8 mouse cellular contexts compared by ENCODE assay signal in genomic region chr5:125151872-125152534, GRCm38 (mm10). TPM values are rescaled to one million over a fixed set of nuclear protein-coding genes. Genes with fewer than 3 reads are reported as not detected.
DNase-seq lines count a peak whose midpoint lies in the region; ATAC-seq and TF ChIP-seq lines count a peak whose summit lies in the region.

No protein-coding gene starts in this region.

- peak; percentile 85 for ATAC-seq in lung, embryonic 14.5 days (ENCODE audit: insufficient read depth)
- ATAC-seq in hindbrain, embryonic 11.5 days (ENCODE audit: low FRiP score): peak; percentile 83
- ATAC-seq in liver, embryonic 15.5 days (ENCODE audit: insufficient read depth): peak; percentile 17; the same call in 1 of the 2 replicates
- peak; percentile 66 for ATAC-seq in stomach, embryonic 16.5 days (ENCODE audit: insufficient read depth, low FRiP score)
- ATAC-seq in megakaryocyte, adult 5-6 weeks (ENCODE audit: poor library complexity, severe bottlenecking): no peak

- peak overlapping the region; percentile 64 for H3K27ac ChIP-seq in lung, embryonic 14.5 days (ENCODE audit: low read depth)
- H3K27ac ChIP-seq in hindbrain, embryonic 11.5 days (ENCODE audit: low read depth, low read length): peak overlapping the region; percentile 98
- H3K27ac ChIP-seq in liver, embryonic 15.5 days (replicated peaks): no peak overlapping the region
- peak overlapping the region; percentile 71 for H3K27ac ChIP-seq in stomach, embryonic 16.5 days (ENCODE audit: low read length)

- H3K4me2 ChIP-seq in lung, embryonic 14.5 days: peak overlapping the region; percentile 49
- peak overlapping the region; percentile 24 for H3K4me2 ChIP-seq in hindbrain, embryonic 11.5 days (replicated peaks; ENCODE audit: low read depth, low read length)
- H3K4me2 ChIP-seq in liver, embryonic 15.5 days: no peak overlapping the region
- no peak overlapping the region; the same call in 1 of the 2 replicates for H3K4me2 ChIP-seq in stomach, embryonic 16.5 days (ENCODE audit: low read depth, low read length)

- H3K4me3 ChIP-seq in lung, embryonic 14.5 days (ENCODE audit: low read depth, low read length): peak overlapping the region; percentile 4; the same call in 1 of the 2 replicates
- no peak overlapping the region for H3K4me3 ChIP-seq in lung, adult 2 months (replicated peaks; ENCODE audit: extremely low read depth, low read depth, low read length)
- H3K4me3 ChIP-seq in hindbrain, embryonic 11.5 days (ENCODE audit: low read depth, low read length): no peak overlapping the region
- H3K4me3 ChIP-seq in liver, embryonic 15.5 days (replicated peaks): no peak overlapping the region
- H3K4me3 ChIP-seq in stomach, embryonic 16.5 days (replicated peaks; ENCODE audit: low read length): no peak overlapping the region

- no peaks in the 10 kb centered on the region for H3K36me3 ChIP-seq in lung, embryonic 14.5 days (ENCODE audit: insufficient read depth)
- H3K36me3 ChIP-seq in hindbrain, embryonic 11.5 days (ENCODE audit: control insufficient read depth, insufficient read depth, low read length): no peaks in the 10 kb centered on the region
- no peaks in the 10 kb centered on the region for H3K36me3 ChIP-seq in liver, embryonic 15.5 days (replicated peaks)
- no peaks in the 10 kb centered on the region for H3K36me3 ChIP-seq in stomach, embryonic 16.5 days (ENCODE audit: control insufficient read depth, insufficient read depth, low read length)

- H3K9ac ChIP-seq in lung, embryonic 14.5 days: 0 out of 2 replicates have a peak overlapping the region, but pooled peaks have one; percentile 9
- peak overlapping the region; percentile 52 for H3K9ac ChIP-seq in hindbrain, embryonic 11.5 days (ENCODE audit: low read depth, low read length)
- H3K9ac ChIP-seq in liver, embryonic 15.5 days: no peak overlapping the region
- H3K9ac ChIP-seq in stomach, embryonic 16.5 days (ENCODE audit: low read length): peak overlapping the region; percentile 15; the same call in 1 of the 2 replicates

- H3K27me3 ChIP-seq in lung, embryonic 14.5 days (ENCODE audit: insufficient read depth, low read length): no peaks in the 10 kb centered on the region
- H3K27me3 ChIP-seq in hindbrain, embryonic 11.5 days (ENCODE audit: control insufficient read depth, insufficient read depth, low read length): no peaks in the 10 kb centered on the region
- no peaks in the 10 kb centered on the region for H3K27me3 ChIP-seq in liver, embryonic 15.5 days
- no peaks in the 10 kb centered on the region for H3K27me3 ChIP-seq in stomach, embryonic 16.5 days (ENCODE audit: control insufficient read depth, insufficient read depth, low read length)

- TF ChIP-seq POLR2A in lung, adult 2 months (IDR thresholded peaks at IDR 0.05; ENCODE audit: borderline replicate concordance, extremely low read depth, low read depth, low read length): no peak

- WGBS in lung, embryonic 14.5 days: 7% methylated on average over 17 of the region's 17 CpGs
- 31% methylated on average over 17 of the region's 17 CpGs for WGBS in lung, adult 2 months
- WGBS in hindbrain, embryonic 11.5 days: 13% methylated on average over 17 of the region's 17 CpGs
- WGBS in liver, embryonic 15.5 days (ENCODE audit: insufficient replicate concordance): 34% methylated on average over 17 of the region's 17 CpGs
- 9% methylated on average over 17 of the region's 17 CpGs for WGBS in stomach, embryonic 16.5 days

- H3K9me3 ChIP-seq in lung, embryonic 14.5 days (ENCODE audit: low read depth, low read length): no peaks in the 10 kb centered on the region
- H3K9me3 ChIP-seq in hindbrain, embryonic 11.5 days (ENCODE audit: control insufficient read depth, low read length): no peaks in the 10 kb centered on the region
- H3K9me3 ChIP-seq in liver, embryonic 15.5 days (replicated peaks): no peaks in the 10 kb centered on the region
- H3K9me3 ChIP-seq in stomach, embryonic 16.5 days (replicated peaks; ENCODE audit: control insufficient read depth, low read length): no peaks in the 10 kb centered on the region

- peak; percentile 90 for DNase-seq in lung, embryonic 14.5 days
- no peak for DNase-seq in lung, adult 2 months
- DNase-seq in embryo, embryonic 10 days (ENCODE audit: low spot score): peak; percentile 89
- peak; percentile 84 for DNase-seq in hindbrain, embryonic 11.5 days (ENCODE audit: low spot score)
- no peak for DNase-seq in right cerebral cortex, postnatal 25 days

- no peak for TF ChIP-seq CTCF in lung, embryonic 14.5 days (IDR thresholded peaks at IDR 0.05; ENCODE audit: low read depth)
- no peak for TF ChIP-seq CTCF in lung, adult 2 months (IDR thresholded peaks at IDR 0.05; ENCODE audit: insufficient read depth, low read length)

- H3K4me1 ChIP-seq in lung, embryonic 14.5 days (ENCODE audit: insufficient read depth): peaks cover 54% of the 10 kb centered on the region
- peaks cover 40% of the 10 kb centered on the region for H3K4me1 ChIP-seq in lung, adult 2 months (ENCODE audit: control insufficient read depth, insufficient read depth, low read length)
- H3K4me1 ChIP-seq in hindbrain, embryonic 11.5 days (replicated peaks; ENCODE audit: control insufficient read depth, insufficient read depth, low read length): peaks cover 38% of the 10 kb centered on the region
- peaks cover 28% of the 10 kb centered on the region for H3K4me1 ChIP-seq in liver, embryonic 15.5 days (replicated peaks)
- H3K4me1 ChIP-seq in stomach, embryonic 16.5 days (ENCODE audit: control insufficient read depth, insufficient read depth, low read length): peaks cover 88% of the 10 kb centered on the region

RNA-seq across cellular contexts. Expression of gene Ncor2, which starts 27.0 kb away (rescaled TPM):
- 34.9 and 36.5 TPM in 2 replicates for polyA plus RNA-seq in lung, embryonic 14.5 days (2014; fragmentation: Nextera tagmentation; extraction: Ambion mirVana)
- polyA plus RNA-seq in lung, adult 2 months (2012; rRNA removed): 65.5 and 78.9 TPM in 2 replicates
- polyA plus RNA-seq in hindbrain, embryonic 11.5 days (2014; fragmentation: Nextera tagmentation; extraction: Ambion mirVana): 14.5 and 21.2 TPM in 2 replicates
- 3.8 and 5.4 TPM in 2 replicates for polyA plus RNA-seq in liver, embryonic 15.5 days (2015; fragmentation: Nextera tagmentation; extraction: Ambion mirVana)
- 21.4 and 24.6 TPM in 2 replicates for polyA plus RNA-seq in stomach, embryonic 16.5 days (2015; fragmentation: Nextera tagmentation; extraction: Ambion mirVana)
- total RNA-seq in megakaryocyte, adult 5-6 weeks (2015): 87.7 and 107 TPM in 2 replicates
- total RNA-seq in megakaryocyte, adult 5-6 weeks (2017): 15.0 and 21.5 TPM in 2 replicates

Comparison
In these comparisons a context has a peak if more than half of its experiments do, and no peak if none do; other contexts are left out.
1. DNase-seq: peak in lung, embryonic 14.5 days (single experiment), embryo, embryonic 10 days (single experiment) and hindbrain, embryonic 11.5 days (single experiment); none in lung, adult 2 months (single experiment) and right cerebral cortex, postnatal 25 days (single experiment).
2. H3K4me2 ChIP-seq: peak in lung, embryonic 14.5 days (single experiment) and hindbrain, embryonic 11.5 days (single experiment); none in liver, embryonic 15.5 days (single experiment) and stomach, embryonic 16.5 days (single experiment).